Mouse (Mus musculus) intestine, embryonic 14.5 days (tissue): ENCODE data around the gene 1700019D03Rik. TPM values are rescaled to one million over a fixed set of nuclear protein-coding genes. Genes with fewer than 3 reads are reported as not detected.

ENCODE experiments used
- ATAC-seq: fragments of 200-750 bp; cut with Nextera tagmentation; replicated peaks from 2 replicates; pipeline ENCODE4 v1.8.0; 2017; ENCODE audit warnings: low read depth, moderate number of reproducible peaks, moderate TSS enrichment, moderate library complexity; ENCODE audit not compliant: low FRiP score, low TSS enrichment
- DNase-seq: peaks from one replicate; pipeline ENCODE4 v3.0.0-alpha.2; 2018; ENCODE audit warnings: low spot score
- H3K27ac ChIP-seq: fragments of 300-500 bp; sonication (generic); 2 replicates; pipeline ENCODE4 v1.5.1; 2014; ENCODE audit warnings: low read depth, mild to moderate bottlenecking, control low read depth
- H3K27me3 ChIP-seq: fragments of 300-500 bp; sonication (generic); replicated peaks from 2 replicates; pipeline ENCODE4 v1.6.1; 2014; ENCODE audit warnings: low read length, control low read depth; ENCODE audit not compliant: control insufficient read depth, insufficient read depth
- H3K36me3 ChIP-seq: fragments of 300-500 bp; sonication (generic); 2 replicates; pipeline ENCODE4 v1.6.1; 2014; ENCODE audit warnings: low read length, control low read depth; ENCODE audit not compliant: control insufficient read depth, insufficient read depth
- H3K4me1 ChIP-seq: fragments of 300-500 bp; sonication (generic); replicated peaks from 2 replicates; pipeline ENCODE4 v1.6.1; 2014; ENCODE audit warnings: low read length, control low read depth, mixed read lengths; ENCODE audit not compliant: control insufficient read depth, insufficient read depth
- H3K4me2 ChIP-seq: fragments of 300-500 bp; sonication (generic); 2 replicates; pipeline ENCODE4 v1.6.1; 2014; ENCODE audit warnings: low read length
- H3K4me3 ChIP-seq: fragments of 300-500 bp; sonication (generic); 2 replicates; pipeline ENCODE4 v1.5.1; 2014; ENCODE audit warnings: low read depth, low read length, control low read depth, mixed read lengths
- H3K9ac ChIP-seq: fragments of 300-500 bp; sonication (generic); 2 replicates; pipeline ENCODE4 v1.6.1; 2014; ENCODE audit warnings: mild to moderate bottlenecking, low read length
- H3K9me3 ChIP-seq: fragments of 300-500 bp; sonication (generic); 2 replicates; pipeline ENCODE4 v1.6.1; 2016; ENCODE audit warnings: low read length, control low read depth; ENCODE audit not compliant: control insufficient read depth
- WGBS: fragments of 180-500 bp; shearing (Covaris S2); extraction: QIAGEN DNeasy Blood & Tissue Kit; methylation state at CpG from one replicate; pipeline ENCODE4 v1.1.7; 2014; 5-methylcytosine and 5-hydroxymethylcytosine counted together
- polyA plus RNA-seq: library from polyadenylated mRNA; unstranded; fragments of >200 nt; fragmentation: Nextera tagmentation; extraction: Ambion mirVana; gene quantifications from 2 replicates; pipeline ENCODE4 v1.2.1, GENCODE M21; 2014

The 1700019D03Rik gene
- polyA plus RNA-seq, 1 experiment from 2014 or later = 10.7 TPM

- Histone ChIP-seq H3K4me2 (no peak overlapping the region), H3K27ac (no peak overlapping the region), H3K4me3 (no peak overlapping the region), H3K27me3 (no peaks in the 10 kb centered on the region), H3K9me3 (no peaks in the 10 kb centered on the region), H3K4me1 (no peaks in the 10 kb centered on the region), H3K9ac (no peak overlapping the region), H3K36me3 (no peaks in the 10 kb centered on the region)
- WGBS = 88% methylated on average over 5 of the region's 5 CpGs
- ATAC-seq = no peak
- no peak for DNase-seq
Observed at GRCm38 (mm10) chr1:53037443-53037871, 17.5 kb upstream of the 1700019D03Rik start.

- no peak overlapping the region for H3K9ac ChIP-seq
- H3K9me3 ChIP-seq = no peaks in the 10 kb centered on the region
- H3K4me3 ChIP-seq = no peak overlapping the region
- ATAC-seq (no peak), DNase-seq (no peak)
- H3K4me2 ChIP-seq = no peak overlapping the region
- no peaks in the 10 kb centered on the region for H3K27me3 ChIP-seq
- H3K27ac ChIP-seq = no peak overlapping the region
- no peaks in the 10 kb centered on the region for H3K4me1 ChIP-seq
- no peaks in the 10 kb centered on the region for H3K36me3 ChIP-seq
Observed at GRCm38 (mm10) chr1:53032550-53032949, 12.6 kb upstream of the 1700019D03Rik start.

- H3K27me3 ChIP-seq = no peaks in the 10 kb centered on the region
- no peak overlapping the region for H3K27ac ChIP-seq
- 45% methylated on average over 3 of the region's 3 CpGs for WGBS
- H3K36me3 ChIP-seq = no peaks in the 10 kb centered on the region
- H3K9ac ChIP-seq = no peak overlapping the region
- no peaks in the 10 kb centered on the region for H3K4me1 ChIP-seq
- no peak for DNase-seq
- no peak for ATAC-seq
- no peak overlapping the region for H3K4me2 ChIP-seq
- no peaks in the 10 kb centered on the region for H3K9me3 ChIP-seq
- no peak overlapping the region for H3K4me3 ChIP-seq
Observed at GRCm38 (mm10) chr1:53018746-53019505, 1.1 kb downstream of the 1700019D03Rik start.

- Histone ChIP-seq H3K27me3 (no peaks in the 10 kb centered on the region), H3K27ac (no peak overlapping the region), H3K4me2 (no peak overlapping the region), H3K9ac (no peak overlapping the region), H3K36me3 (no peaks in the 10 kb centered on the region), H3K9me3 (no peaks in the 10 kb centered on the region), H3K4me1 (no peaks in the 10 kb centered on the region), H3K4me3 (no peak overlapping the region)
- DNase-seq = no peak
- no peak for ATAC-seq
- WGBS = 87% methylated on average over 5 of the region's 5 CpGs
Observed at GRCm38 (mm10) chr1:53015606-53016005, 4.4 kb downstream of the 1700019D03Rik start.

GRCm38 (mm10) chr1:53014716-53015115 lies 5.3 kb downstream of the 1700019D03Rik start:
- WGBS = 80% methylated on average over 6 of the region's 6 CpGs

GRCm38 (mm10) chr1:52986692-52987091 lies 33.3 kb downstream of the 1700019D03Rik start:
- Histone ChIP-seq H3K4me1 (no peaks in the 10 kb centered on the region), H3K27me3 (no peaks in the 10 kb centered on the region), H3K4me3 (no peak overlapping the region), H3K4me2 (no peak overlapping the region), H3K27ac (no peak overlapping the region), H3K9ac (no peak overlapping the region), H3K9me3 (no peaks in the 10 kb centered on the region), H3K36me3 (no peaks in the 10 kb centered on the region)
- WGBS = 75% methylated on average over 5 of the region's 5 CpGs
- ATAC-seq (no peak), DNase-seq (no peak)

More at GRCm38 (mm10) chr1:53014716-53015115, 5.3 kb downstream of the 1700019D03Rik start:
- no peak overlapping the region for H3K4me2 ChIP-seq
- H3K9ac ChIP-seq = no peak overlapping the region
- H3K4me1 ChIP-seq = no peaks in the 10 kb centered on the region
- no peaks in the 10 kb centered on the region for H3K9me3 ChIP-seq
- no peaks in the 10 kb centered on the region for H3K36me3 ChIP-seq
- no peaks in the 10 kb centered on the region for H3K27me3 ChIP-seq
- H3K27ac ChIP-seq = no peak overlapping the region
- no peak for ATAC-seq
- DNase-seq = no peak
- H3K4me3 ChIP-seq = no peak overlapping the region

- Histone ChIP-seq H3K9ac (no peak overlapping the region), H3K27ac (no peak overlapping the region), H3K4me1 (no peaks in the 10 kb centered on the region), H3K27me3 (no peaks in the 10 kb centered on the region), H3K4me3 (no peak overlapping the region), H3K9me3 (no peaks in the 10 kb centered on the region), H3K36me3 (no peaks in the 10 kb centered on the region), H3K4me2 (no peak overlapping the region)
- ATAC-seq (no peak), DNase-seq (no peak)
- WGBS = 67% methylated on average over 5 of the region's 5 CpGs
Observed at GRCm38 (mm10) chr1:52973198-52973597, 46.8 kb downstream of the 1700019D03Rik start.

GRCm38 (mm10) chr1:52971881-52972503 lies 48.0 kb downstream of the 1700019D03Rik start:
- Histone ChIP-seq H3K36me3 (no peaks in the 10 kb centered on the region), H3K4me2 (no peak overlapping the region), H3K9ac (no peak overlapping the region), H3K27ac (no peak overlapping the region), H3K4me3 (no peak overlapping the region), H3K9me3 (no peaks in the 10 kb centered on the region), H3K27me3 (no peaks in the 10 kb centered on the region), H3K4me1 (no peaks in the 10 kb centered on the region)
- no peak for ATAC-seq
- DNase-seq = no peak
- 84% methylated on average over 2 of the region's 2 CpGs for WGBS

- no peak overlapping the region for H3K27ac ChIP-seq
- no peaks in the 10 kb centered on the region for H3K27me3 ChIP-seq
- no peak overlapping the region for H3K4me2 ChIP-seq
- H3K9me3 ChIP-seq = no peaks in the 10 kb centered on the region
- H3K36me3 ChIP-seq = no peaks in the 10 kb centered on the region
- no peak overlapping the region for H3K4me3 ChIP-seq
- WGBS = 72% methylated on average over 8 of the region's 8 CpGs
- no peak overlapping the region for H3K9ac ChIP-seq
- ATAC-seq (no peak), DNase-seq (no peak)
- no peaks in the 10 kb centered on the region for H3K4me1 ChIP-seq
Observed at GRCm38 (mm10) chr1:52964581-52964980, 55.4 kb downstream of the 1700019D03Rik start.
